Mouse (Mus musculus) cortical plate, adult 2 months (tissue): Measurements from ENCODE around the gene Olfr373.

ENCODE experiments used
- CTCF ChIP-seq: fragments of 200-500 bp; IDR thresholded peaks from 2 replicates; pipeline ENCODE4 v1.5.1; 2011; ENCODE audit warnings: mild to moderate bottlenecking, control low read depth, low read length; ENCODE audit not compliant: insufficient read depth; ENCODE audit errors: extremely low read depth
- POLR2A ChIP-seq: fragments of 200-500 bp; IDR thresholded peaks from 2 replicates; pipeline ENCODE4 v1.6.1; 2011; ENCODE audit warnings: mild to moderate bottlenecking, low read length, control low read depth; ENCODE audit not compliant: insufficient read depth; ENCODE audit errors: extremely low read depth

DNA sequence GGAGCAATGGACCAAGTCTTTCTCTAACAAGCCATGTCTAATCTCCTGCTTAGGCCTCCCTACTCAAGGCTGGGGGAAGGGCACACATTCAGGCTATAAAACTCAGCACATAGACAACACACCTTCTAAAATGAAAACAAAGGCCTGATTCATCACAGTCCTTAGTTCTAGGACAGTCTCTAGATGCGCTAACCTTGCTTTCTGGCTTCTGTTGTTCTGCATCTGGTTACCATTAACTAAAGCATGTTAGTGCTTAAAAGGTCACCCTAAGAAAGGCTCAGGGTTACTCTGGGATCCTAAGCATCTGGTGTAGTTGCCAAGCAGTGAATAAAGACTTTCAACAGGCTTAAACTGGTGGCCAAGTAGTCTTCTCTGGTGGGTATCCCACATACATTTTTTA, 39.0 kb downstream of the Olfr373 start:
- TF ChIP-seq CTCF (no peak), POLR2A (no peak)
